Mouse (Mus musculus) cortical plate, adult 2 months (tissue): Measurements from ENCODE around the gene Mrpl34.

Experiments used
- CTCF ChIP-seq: fragments of 200-500 bp; IDR thresholded peaks from 2 replicates; pipeline ENCODE4 v1.5.1; 2011; ENCODE audit warnings: mild to moderate bottlenecking, control low read depth, low read length; ENCODE audit not compliant: insufficient read depth; ENCODE audit errors: extremely low read depth
- POLR2A ChIP-seq: fragments of 200-500 bp; IDR thresholded peaks from 2 replicates; pipeline ENCODE4 v1.6.1; 2011; ENCODE audit warnings: mild to moderate bottlenecking, low read length, control low read depth; ENCODE audit not compliant: insufficient read depth; ENCODE audit errors: extremely low read depth

DNA sequence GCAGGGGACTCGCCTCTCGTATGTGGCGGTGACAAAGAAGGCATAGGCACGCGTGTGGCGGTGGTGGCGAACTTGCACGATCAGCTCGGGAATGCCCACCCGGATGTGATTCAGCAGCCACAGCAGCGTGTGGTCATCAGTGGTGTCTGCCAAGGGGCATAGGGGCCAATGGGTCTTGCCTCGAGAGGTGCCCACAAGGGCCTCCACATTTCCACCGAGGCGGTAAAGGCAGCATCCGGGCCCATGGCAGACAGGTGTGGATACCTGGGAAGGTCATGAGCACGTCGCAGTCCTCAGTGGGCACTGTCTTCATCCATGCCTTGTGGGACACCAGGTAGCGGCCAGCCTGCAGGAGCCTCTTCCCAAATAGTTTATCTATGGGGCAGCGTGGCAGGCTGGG is 20.0 kb downstream of the Mrpl34 start:
- TF ChIP-seq CTCF: no peak
- no peak for TF ChIP-seq POLR2A
